Mouse (Mus musculus): ENCODE data around the gene Nipsnap2. TPM values are rescaled to one million over a fixed set of nuclear protein-coding genes. Genes with fewer than 3 reads are reported as not detected.
"Not testable (repeated sequence)": the region's sequence is repeated elsewhere in the genome, so short reads cannot be mapped to it uniquely, and the experiment has no call there.

The Nipsnap2 gene
- 77.2 and 91.7 TPM in 2 replicates for polyA plus RNA-seq (2015; fragmentation: Nextera tagmentation; extraction: Ambion mirVana)

GRCm38 (mm10) chr5:129724834-129725773, at the start of gene Nipsnap2:
Gene Nipsnap2, plus strand, starts transcription at chr5:129725063.
- peak; percentile 90 for DNase-seq (ENCODE audit: low spot score)

- DNase-seq (ENCODE audit: low spot score), result not testable (repeated sequence)
These were observed 39.7 kb upstream of the Nipsnap2 start for GRCm38 (mm10) chr5:129685141-129685540.

GRCm38 (mm10) chr5:129687621-129688020, 37.2 kb upstream of the Nipsnap2 start:
- no peak for DNase-seq (ENCODE audit: low spot score)

GRCm38 (mm10) chr5:129690528-129690927, 34.3 kb upstream of the Nipsnap2 start:
- DNase-seq (ENCODE audit: low spot score), result no peak

GRCm38 (mm10) chr5:129700506-129700905, 24.4 kb upstream of the Nipsnap2 start:
- no peak for DNase-seq (ENCODE audit: low spot score)

GRCm38 (mm10) chr5:129701706-129702105, 23.2 kb upstream of the Nipsnap2 start:
- DNase-seq (ENCODE audit: low spot score), result no peak

GRCm38 (mm10) chr5:129703368-129703767, 21.5 kb upstream of the Nipsnap2 start:
- no peak for DNase-seq (ENCODE audit: low spot score)

- DNase-seq (ENCODE audit: low spot score), result no peak
These were observed 16.5 kb upstream of the Nipsnap2 start, which contains the start of gene Sept14 for GRCm38 (mm10) chr5:129708412-129708811. Gene Sept14, minus strand, starts transcription at chr5:129708512.

GRCm38 (mm10) chr5:129715326-129715861, 9.5 kb upstream of the Nipsnap2 start, which contains the start of gene Mrps17:
Gene Mrps17, plus strand, starts transcription at chr5:129715497.
- peak; percentile 91 for DNase-seq (ENCODE audit: low spot score)

GRCm38 (mm10) chr5:129717016-129717415, 7.8 kb upstream of the Nipsnap2 start:
- DNase-seq (ENCODE audit: low spot score), result no peak

- DNase-seq (ENCODE audit: low spot score), result no peak
These were observed 4.7 kb upstream of the Nipsnap2 start for GRCm38 (mm10) chr5:129720176-129720575.

GRCm38 (mm10) chr5:129724268-129724667, 595 bp upstream of the Nipsnap2 start:
- no peak for DNase-seq (ENCODE audit: low spot score)

- DNase-seq (ENCODE audit: low spot score), result peak; percentile 21
These were observed 1.0 kb downstream of the Nipsnap2 start for GRCm38 (mm10) chr5:129725774-129726392.

GRCm38 (mm10) chr5:129726784-129727183, 1.9 kb downstream of the Nipsnap2 start:
- no peak for DNase-seq (ENCODE audit: low spot score)

- no peak for DNase-seq (ENCODE audit: low spot score)
These were observed 4.4 kb downstream of the Nipsnap2 start for GRCm38 (mm10) chr5:129729286-129729685.

GRCm38 (mm10) chr5:129730344-129730743, 5.5 kb downstream of the Nipsnap2 start:
- no peak for DNase-seq (ENCODE audit: low spot score)

GRCm38 (mm10) chr5:129731021-129731420, 6.2 kb downstream of the Nipsnap2 start:
- no peak for DNase-seq (ENCODE audit: low spot score)

- peak; percentile 52 for DNase-seq (ENCODE audit: low spot score)
These were observed 16.1 kb downstream of the Nipsnap2 start for GRCm38 (mm10) chr5:129740976-129741375.

- DNase-seq (ENCODE audit: low spot score), result no peak
These were observed 18.1 kb downstream of the Nipsnap2 start for GRCm38 (mm10) chr5:129742903-129743488.

- DNase-seq (ENCODE audit: low spot score), result no peak
These were observed 19.2 kb downstream of the Nipsnap2 start for GRCm38 (mm10) chr5:129744050-129744449.

- DNase-seq (ENCODE audit: low spot score), result no peak
These were observed 32.0 kb downstream of the Nipsnap2 start for GRCm38 (mm10) chr5:129756886-129757285.
